In the genomic region with DNA sequence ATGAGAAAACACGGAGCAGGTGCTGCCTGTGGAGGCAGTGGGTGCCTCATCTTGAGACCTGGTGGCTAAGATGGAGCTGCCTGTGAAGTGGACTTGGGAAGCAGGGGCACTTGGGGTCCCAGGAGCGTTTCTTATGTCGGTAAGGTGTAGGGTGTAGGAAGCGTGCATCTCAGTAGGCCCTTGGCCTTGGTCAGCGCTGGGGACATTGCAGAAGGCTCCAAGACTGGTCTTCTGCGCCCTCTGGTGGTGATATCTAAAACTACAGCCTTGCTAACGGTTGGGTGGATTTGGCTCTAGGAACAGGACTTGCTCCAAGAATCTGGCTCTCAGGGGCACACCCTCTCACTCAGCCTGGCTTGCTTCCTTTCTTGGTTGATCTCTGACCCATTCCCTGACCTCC, we compare ENCODE assay signal across 8 mouse cellular contexts. TPM values are rescaled to one million over a fixed set of nuclear protein-coding genes. Genes with fewer than 3 reads are reported as not detected.
DNase-seq lines count a peak whose midpoint lies in the region; ATAC-seq and TF ChIP-seq lines count a peak whose summit lies in the region.

No protein-coding gene starts in this region.

- peak overlapping the region; percentile 52 for H3K4me2 ChIP-seq in heart, embryonic 11.5 days
- peak overlapping the region; percentile 57 for H3K4me2 ChIP-seq in kidney, embryonic 15.5 days

- peaks cover 2% of the 10 kb centered on the region; the same call in 1 of the 2 replicates for H3K36me3 ChIP-seq in heart, embryonic 11.5 days (ENCODE audit: control insufficient read depth, insufficient read depth, low read length)
- H3K36me3 ChIP-seq in kidney, embryonic 15.5 days: peaks cover 41% of the 10 kb centered on the region
- H3K36me3 ChIP-seq in liver, adult 2 months (ENCODE audit: control insufficient read depth, insufficient read depth, low read length): no peaks in the 10 kb centered on the region

- H3K4me3 ChIP-seq in bone marrow macrophage, adult 2 months (ENCODE audit: insufficient read depth, low read length): no peak overlapping the region
- no peak overlapping the region for H3K4me3 ChIP-seq in embryonic fibroblast, embryonic 13.5 days (ENCODE audit: insufficient read depth, low read length)
- H3K4me3 ChIP-seq in heart, embryonic 11.5 days (ENCODE audit: low read depth, low read length): no peak overlapping the region
- H3K4me3 ChIP-seq in kidney, embryonic 15.5 days (replicated peaks): peak overlapping the region; percentile 26
- no peak overlapping the region for H3K4me3 ChIP-seq in liver, adult 2 months (ENCODE audit: insufficient read depth, low read depth, low read length)

- no peak for TF ChIP-seq POLR2A in bone marrow macrophage, adult 2 months (IDR thresholded peaks at IDR 0.05; ENCODE audit: borderline replicate concordance, low read depth, low read length)
- TF ChIP-seq POLR2A in embryonic fibroblast, embryonic 13.5 days (IDR thresholded peaks at IDR 0.05; ENCODE audit: low read depth, low read length): no peak
- no peak for TF ChIP-seq POLR2A in liver, adult 2 months (IDR thresholded peaks at IDR 0.05; ENCODE audit: extremely low read depth, insufficient read depth, low read length)

- H3K79me2 ChIP-seq in liver, adult 2 months (ENCODE audit: control insufficient read depth, insufficient read depth, low read length): no peaks in the 10 kb centered on the region

- ATAC-seq in heart, embryonic 11.5 days (replicated peaks; ENCODE audit: insufficient number of reproducible peaks, low FRiP score, low TSS enrichment): peak; percentile 70
- peak; percentile 85 for ATAC-seq in kidney, embryonic 15.5 days (replicated peaks; ENCODE audit: low FRiP score)
- peak; percentile 62 for ATAC-seq in monocyte, adult 5-6 weeks (replicated peaks; ENCODE audit: insufficient number of reproducible peaks, low FRiP score, low TSS enrichment, poor library complexity, severe bottlenecking)

- peak; percentile 87 for DNase-seq in A20 (ENCODE audit: low read depth, low spot score)
- peak; percentile 71 for DNase-seq in liver, adult 2 months (ENCODE audit: extremely low read depth, low read depth, low spot score)
- DNase-seq in spleen, postnatal 36 days (ENCODE audit: low spot score in 2 of 2): peak; percentile 81 to 87

- H3K9ac ChIP-seq in heart, embryonic 11.5 days (ENCODE audit: low read depth, low read length): no peak overlapping the region
- 0 out of 2 replicates have a peak overlapping the region, but pooled peaks have one; percentile 14 for H3K9ac ChIP-seq in kidney, embryonic 15.5 days
- no peak overlapping the region for H3K9ac ChIP-seq in liver, adult 2 months (ENCODE audit: low read depth, low read length)

- WGBS in heart, embryonic 11.5 days (ENCODE audit: insufficient replicate concordance): 3% methylated on average over 7 of the region's 7 CpGs
- WGBS in kidney, embryonic 15.5 days: 4% methylated on average over 7 of the region's 7 CpGs
- 3% methylated on average over 7 of the region's 7 CpGs for WGBS in liver, adult 2 months

- TF ChIP-seq CTCF in bone marrow macrophage, adult 2 months (IDR thresholded peaks at IDR 0.05; ENCODE audit: low read depth, low read length): peak; percentile 72
- TF ChIP-seq CTCF in embryonic fibroblast, embryonic 13.5 days (IDR thresholded peaks at IDR 0.05; ENCODE audit: borderline replicate concordance, insufficient read depth, low read length): peak; percentile 65
- peak; percentile 89 for TF ChIP-seq CTCF in liver, adult 2 months (IDR thresholded peaks at IDR 0.05; ENCODE audit: low read depth, low read length)

- H3K27me3 ChIP-seq in heart, embryonic 11.5 days (ENCODE audit: control insufficient read depth, insufficient read depth, low read length): peaks cover 3% of the 10 kb centered on the region; the same call in 1 of the 2 replicates
- H3K27me3 ChIP-seq in kidney, embryonic 15.5 days: no peaks in the 10 kb centered on the region
- H3K27me3 ChIP-seq in liver, adult 2 months (ENCODE audit: control insufficient read depth, insufficient read depth, low read length): no peaks in the 10 kb centered on the region

- H3K9me3 ChIP-seq in heart, embryonic 11.5 days (replicated peaks; ENCODE audit: control insufficient read depth, low read length): no peaks in the 10 kb centered on the region
- H3K9me3 ChIP-seq in kidney, embryonic 15.5 days (replicated peaks): no peaks in the 10 kb centered on the region

- no peak overlapping the region for H3K27ac ChIP-seq in bone marrow macrophage, adult 2 months (ENCODE audit: insufficient read depth, low read depth, low read length)
- H3K27ac ChIP-seq in embryonic fibroblast, embryonic 13.5 days (ENCODE audit: insufficient read depth, low read length): no peak overlapping the region
- H3K27ac ChIP-seq in heart, embryonic 11.5 days (ENCODE audit: low read depth, low read length): no peak overlapping the region
- peak overlapping the region; percentile 58; the same call in 1 of the 2 replicates for H3K27ac ChIP-seq in kidney, embryonic 15.5 days
- H3K27ac ChIP-seq in liver, adult 2 months (replicated peaks; ENCODE audit: insufficient read depth, low read depth, low read length): no peak overlapping the region

- H3K4me1 ChIP-seq in bone marrow macrophage, adult 2 months (ENCODE audit: control insufficient read depth, insufficient read depth, low read length): peaks cover 31% of the 10 kb centered on the region
- H3K4me1 ChIP-seq in embryonic fibroblast, embryonic 13.5 days (ENCODE audit: control insufficient read depth, insufficient read depth, low read length): no peaks in the 10 kb centered on the region
- 0 out of 2 replicates have a peak, but pooled peaks cover 7% of the 10 kb centered on the region for H3K4me1 ChIP-seq in heart, embryonic 11.5 days (ENCODE audit: control insufficient read depth, insufficient read depth, low read length)
- H3K4me1 ChIP-seq in kidney, embryonic 15.5 days: peaks cover 10% of the 10 kb centered on the region
- peaks cover 4% of the 10 kb centered on the region; the same call in 1 of the 2 replicates for H3K4me1 ChIP-seq in liver, adult 2 months (ENCODE audit: control insufficient read depth, insufficient read depth, low read length)

RNA-seq across cellular contexts. Expression of a gene that starts 9.7 kb away (rescaled TPM):
- polyA plus RNA-seq in bone marrow macrophage, adult 2 months (2012; ENCODE audit: insufficient read depth, insufficient read length, missing spikeins): 31.2 and 33.4 TPM in 2 replicates
- polyA plus RNA-seq in embryonic fibroblast, embryonic 13.5 days (2011; ENCODE audit: insufficient read length, low read depth, missing spikeins): 26.5 and 28.8 TPM in 2 replicates
- polyA plus RNA-seq in heart, embryonic 11.5 days (2014; fragmentation: Nextera tagmentation; extraction: Ambion mirVana): 24.1 and 27.9 TPM in 2 replicates
- 43.2 TPM in 2 replicates for polyA plus RNA-seq in kidney, embryonic 15.5 days (2015; fragmentation: Nextera tagmentation; extraction: Ambion mirVana)
- total RNA-seq in liver, adult 2 months (2014; rRNA removed): 143 and 150 TPM in 2 replicates
- 267 and 274 TPM in 2 replicates for polyA plus RNA-seq in liver, adult 2 months (2012; rRNA removed)
- total RNA-seq in monocyte, adult 5-6 weeks (2017): 25.6 to 38.1 TPM (median 29.0 TPM) in 3 replicates

RNA-seq across cellular contexts. Expression of a gene that starts 25.0 kb away (rescaled TPM):
- 3.7 and 4.5 TPM in 2 replicates for polyA plus RNA-seq in bone marrow macrophage, adult 2 months (2012; ENCODE audit: insufficient read depth, insufficient read length, missing spikeins)
- polyA plus RNA-seq in embryonic fibroblast, embryonic 13.5 days (2011; ENCODE audit: insufficient read length, low read depth, missing spikeins): 9.1 and 10.8 TPM in 2 replicates
- 9.5 and 11.2 TPM in 2 replicates for polyA plus RNA-seq in heart, embryonic 11.5 days (2014; fragmentation: Nextera tagmentation; extraction: Ambion mirVana)
- 21.7 and 22.6 TPM in 2 replicates for polyA plus RNA-seq in kidney, embryonic 15.5 days (2015; fragmentation: Nextera tagmentation; extraction: Ambion mirVana)
- total RNA-seq in liver, adult 2 months (2014; rRNA removed): 5.3 and 7.5 TPM in 2 replicates
- polyA plus RNA-seq in liver, adult 2 months (2012; rRNA removed): 7.8 and 9.3 TPM in 2 replicates
- total RNA-seq in monocyte, adult 5-6 weeks (2017): 8.8 to 11.7 TPM (median 9.8 TPM) in 3 replicates
